Mouse (Mus musculus): ENCODE measurements around the gene Plekha8. TPM values are rescaled to one million over a fixed set of nuclear protein-coding genes. Genes with fewer than 3 reads are reported as not detected.

Gene Plekha8
- polyA plus RNA-seq, 1 experiment from 2014 or later, result 2.6 TPM

- Histone ChIP-seq H3K27me3 (peaks cover 60% of the 10 kb centered on the region), H3K4me3 (replicated peaks) (no peak overlapping the region), H3K9me3 (replicated peaks) (no peaks in the 10 kb centered on the region), H3K4me1 (replicated peaks) (peaks cover 14% of the 10 kb centered on the region), H3K4me2 (no peak overlapping the region), H3K36me3 (replicated peaks) (no peaks in the 10 kb centered on the region), H3K27ac (replicated peaks) (no peak overlapping the region), H3K9ac (no peak overlapping the region)
- 78% methylated on average over 21 of the region's 21 CpGs for WGBS (ENCODE audit: insufficient replicate concordance)
- no peak for ATAC-seq (ENCODE audit: insufficient read depth)
Measured at GRCm38 (mm10) chr6:54686946-54687737, 92.2 kb downstream of the Plekha8 start.

- no peak overlapping the region for H3K9ac ChIP-seq
- H3K4me1 ChIP-seq (replicated peaks), result peaks cover 9% of the 10 kb centered on the region
- H3K4me3 ChIP-seq (replicated peaks), result no peak overlapping the region
- no peaks in the 10 kb centered on the region for H3K9me3 ChIP-seq (replicated peaks)
- 64% methylated on average over 18 of the region's 18 CpGs for WGBS (ENCODE audit: insufficient replicate concordance)
- H3K27ac ChIP-seq (replicated peaks), result no peak overlapping the region
- no peaks in the 10 kb centered on the region for H3K36me3 ChIP-seq (replicated peaks)
- H3K27me3 ChIP-seq, result peaks cover 44% of the 10 kb centered on the region
- ATAC-seq (ENCODE audit: insufficient read depth), result no peak
- no peak overlapping the region for H3K4me2 ChIP-seq
Measured at GRCm38 (mm10) chr6:54688467-54689323, 93.8 kb downstream of the Plekha8 start.

GRCm38 (mm10) chr6:54689686-54690085, 94.8 kb downstream of the Plekha8 start:
- no peaks in the 10 kb centered on the region for H3K9me3 ChIP-seq (replicated peaks)
- H3K4me1 ChIP-seq (replicated peaks), result peaks cover 9% of the 10 kb centered on the region
- no peak overlapping the region for H3K27ac ChIP-seq (replicated peaks)
- H3K36me3 ChIP-seq (replicated peaks), result no peaks in the 10 kb centered on the region
- no peak overlapping the region for H3K4me3 ChIP-seq (replicated peaks)
- 66% methylated on average over 7 of the region's 7 CpGs for WGBS (ENCODE audit: insufficient replicate concordance)
- peaks cover 39% of the 10 kb centered on the region for H3K27me3 ChIP-seq
- no peak for ATAC-seq (ENCODE audit: insufficient read depth)
- H3K4me2 ChIP-seq, result no peak overlapping the region
- no peak overlapping the region for H3K9ac ChIP-seq

GRCm38 (mm10) chr6:54690838-54691237, 95.9 kb downstream of the Plekha8 start:
- H3K9ac ChIP-seq, result no peak overlapping the region
- no peak for ATAC-seq (ENCODE audit: insufficient read depth)
- no peaks in the 10 kb centered on the region for H3K9me3 ChIP-seq (replicated peaks)
- no peak overlapping the region for H3K4me2 ChIP-seq
- H3K4me1 ChIP-seq (replicated peaks), result peaks cover 4% of the 10 kb centered on the region
- 71% methylated on average over 13 of the region's 13 CpGs for WGBS (ENCODE audit: insufficient replicate concordance)
- H3K36me3 ChIP-seq (replicated peaks), result no peaks in the 10 kb centered on the region
- H3K4me3 ChIP-seq (replicated peaks), result no peak overlapping the region
- peaks cover 36% of the 10 kb centered on the region for H3K27me3 ChIP-seq
- H3K27ac ChIP-seq (replicated peaks), result no peak overlapping the region

- Histone ChIP-seq H3K27ac (replicated peaks) (no peak overlapping the region), H3K36me3 (replicated peaks) (no peaks in the 10 kb centered on the region), H3K27me3 (peaks cover 37% of the 10 kb centered on the region), H3K4me1 (replicated peaks) (no peaks in the 10 kb centered on the region), H3K9ac (no peak overlapping the region), H3K4me2 (no peak overlapping the region), H3K4me3 (replicated peaks) (no peak overlapping the region), H3K9me3 (replicated peaks) (no peaks in the 10 kb centered on the region)
- ATAC-seq (ENCODE audit: insufficient read depth), result no peak
- WGBS (ENCODE audit: insufficient replicate concordance), result 58% methylated on average over 14 of the region's 14 CpGs
Measured at GRCm38 (mm10) chr6:54691368-54692116, 96.6 kb downstream of the Plekha8 start.

GRCm38 (mm10) chr6:54692201-54692600, 97.3 kb downstream of the Plekha8 start:
- ATAC-seq (ENCODE audit: insufficient read depth), result no peak
- no peaks in the 10 kb centered on the region for H3K4me1 ChIP-seq (replicated peaks)
- no peaks in the 10 kb centered on the region for H3K9me3 ChIP-seq (replicated peaks)
- no peak overlapping the region for H3K4me3 ChIP-seq (replicated peaks)
- no peak overlapping the region for H3K27ac ChIP-seq (replicated peaks)
- H3K27me3 ChIP-seq, result peaks cover 43% of the 10 kb centered on the region
- no peak overlapping the region for H3K4me2 ChIP-seq
- H3K36me3 ChIP-seq (replicated peaks), result no peaks in the 10 kb centered on the region
- no peak overlapping the region for H3K9ac ChIP-seq
- 41% methylated on average over 1 of the region's 1 CpGs for WGBS (ENCODE audit: insufficient replicate concordance)

GRCm38 (mm10) chr6:54693286-54693685, 98.4 kb downstream of the Plekha8 start:
- no peaks in the 10 kb centered on the region for H3K9me3 ChIP-seq (replicated peaks)
- no peak overlapping the region for H3K9ac ChIP-seq
- 76% methylated on average over 6 of the region's 6 CpGs for WGBS (ENCODE audit: insufficient replicate concordance)
- H3K4me3 ChIP-seq (replicated peaks), result no peak overlapping the region
- peaks cover 39% of the 10 kb centered on the region for H3K27me3 ChIP-seq
- no peak for ATAC-seq (ENCODE audit: insufficient read depth)
- no peaks in the 10 kb centered on the region for H3K36me3 ChIP-seq (replicated peaks)
- H3K4me2 ChIP-seq, result no peak overlapping the region
- H3K27ac ChIP-seq (replicated peaks), result no peak overlapping the region
- no peaks in the 10 kb centered on the region for H3K4me1 ChIP-seq (replicated peaks)

Other genes with a start within 250 kb of the Plekha8 start
- gene Wipf3, start 165.5 kb upstream of the Plekha8 start, polyA plus RNA-seq (2015; fragmentation: Nextera tagmentation; extraction: Ambion mirVana), result 0.05 and 0.08 TPM in 2 replicates
- gene Scrn1, start 28.6 kb upstream of the Plekha8 start, polyA plus RNA-seq (2015; fragmentation: Nextera tagmentation; extraction: Ambion mirVana), result 0.31 and 0.41 TPM in 2 replicates
- 4.7 and 5.0 TPM in 2 replicates for gene Fkbp14, start 2.2 kb downstream of the Plekha8 start, polyA plus RNA-seq (2015; fragmentation: Nextera tagmentation; extraction: Ambion mirVana)
- gene Mturn, start 86.5 kb downstream of the Plekha8 start, polyA plus RNA-seq (2015; fragmentation: Nextera tagmentation; extraction: Ambion mirVana), result 1.2 and 1.4 TPM in 2 replicates
- 2.1 and 2.2 TPM in 2 replicates for gene Znrf2, start 221.8 kb downstream of the Plekha8 start, polyA plus RNA-seq (2015; fragmentation: Nextera tagmentation; extraction: Ambion mirVana)

Measured in liver, embryonic 15.5 days (tissue).